Mouse (Mus musculus) E14TG2a.4 (cell line): ENCODE results near the gene H2afx.

ENCODE experiments used
- CTCF ChIP-seq: conservative IDR thresholded peaks from 2 replicates; pipeline ENCODE4 v1.5.1; 2014; ENCODE audit warnings: low read length
- NANOG ChIP-seq: IDR thresholded peaks from 2 replicates; pipeline ENCODE4 v1.6.1; 2014; ENCODE audit warnings: borderline replicate concordance, low read length, mixed read lengths
- POU5F1 ChIP-seq: IDR thresholded peaks from 2 replicates; pipeline ENCODE4 v1.6.1; 2014; ENCODE audit warnings: low read length, borderline replicate concordance

GRCm38 (mm10) chr9:44336093-44336406 is 1.6 kb downstream of the H2afx start:
- TF ChIP-seq CTCF (no peak), NANOG (no peak), POU5F1 (no peak)
